Mouse (Mus musculus): Measurements from ENCODE around the gene Bcas3. TPM values are rescaled to one million over a fixed set of nuclear protein-coding genes. Genes with fewer than 3 reads are reported as not detected.

Gene Bcas3
- polyA plus RNA-seq, 1 experiment from 2014 or later = 28.0 TPM

DNA sequence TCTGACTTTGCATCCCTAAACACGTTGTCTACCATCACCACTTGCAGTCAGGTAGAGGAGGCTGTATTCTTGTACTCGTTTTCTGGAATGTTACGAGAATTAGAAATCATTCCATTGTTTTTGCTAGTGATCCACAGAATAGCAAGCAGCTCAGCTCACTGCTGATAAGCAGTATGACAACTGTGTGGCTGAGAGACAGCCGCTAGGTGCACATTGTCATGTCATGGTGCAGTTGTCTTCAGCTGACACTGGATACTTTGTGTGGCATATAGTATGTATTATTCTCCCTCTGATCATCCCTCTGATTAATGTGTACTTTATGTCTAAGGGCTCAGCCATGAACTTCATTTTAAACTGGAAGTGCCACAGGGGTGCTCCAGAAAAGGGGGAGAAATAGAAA is 190.3 kb downstream of the Bcas3 start:
- 69% methylated on average over 4 of the region's 4 CpGs for WGBS
- H3K9ac ChIP-seq (ENCODE audit: low read depth, low read length) = no peak overlapping the region
- DNase-seq (ENCODE audit: low spot score) = no peak
- H3K27me3 ChIP-seq (replicated peaks; ENCODE audit: control insufficient read depth, insufficient read depth, low read length) = no peaks in the 10 kb centered on the region
- no peak overlapping the region; the same call in 1 of the 2 replicates for H3K27ac ChIP-seq (replicated peaks; ENCODE audit: low read depth, low read length)
- no peaks in the 10 kb centered on the region for H3K36me3 ChIP-seq (ENCODE audit: control insufficient read depth, insufficient read depth, low read length)
- no peak for ATAC-seq (ENCODE audit: low read depth)
- H3K4me1 ChIP-seq (ENCODE audit: control insufficient read depth, insufficient read depth, low read length) = peaks cover 9% of the 10 kb centered on the region
- H3K4me3 ChIP-seq (ENCODE audit: low read depth, low read length) = no peak overlapping the region
- H3K4me2 ChIP-seq (ENCODE audit: low read depth, low read length) = no peak overlapping the region
- no peaks in the 10 kb centered on the region for H3K9me3 ChIP-seq (ENCODE audit: control insufficient read depth, low read length)

DNA sequence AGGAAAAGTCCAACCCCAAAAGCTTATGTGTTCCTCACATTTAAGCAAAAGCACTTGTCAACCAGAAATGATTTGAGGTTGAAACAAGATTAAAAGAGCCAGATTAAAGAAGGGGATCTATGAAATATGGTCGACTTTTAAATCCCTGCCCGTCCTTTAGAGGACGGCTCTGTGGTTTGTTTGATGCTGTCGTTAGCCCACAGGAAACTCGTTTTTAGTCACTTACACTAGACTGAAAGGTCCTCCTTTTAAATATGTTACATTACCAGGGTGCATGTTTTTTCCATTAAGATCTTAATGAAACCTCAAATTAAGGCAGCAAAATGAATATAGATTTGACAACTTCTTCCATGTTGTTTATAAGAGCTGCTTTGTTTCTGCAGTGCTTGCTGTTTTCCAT is 192.6 kb downstream of the Bcas3 start:
- ATAC-seq (ENCODE audit: low read depth) = no peak
- Histone ChIP-seq H3K36me3 (ENCODE audit: control insufficient read depth, insufficient read depth, low read length) (no peaks in the 10 kb centered on the region), H3K4me1 (ENCODE audit: control insufficient read depth, insufficient read depth, low read length) (peaks cover 9% of the 10 kb centered on the region), H3K27ac (replicated peaks; ENCODE audit: low read depth, low read length) (no peak overlapping the region), H3K27me3 (replicated peaks; ENCODE audit: control insufficient read depth, insufficient read depth, low read length) (no peaks in the 10 kb centered on the region), H3K9ac (ENCODE audit: low read depth, low read length) (no peak overlapping the region), H3K9me3 (ENCODE audit: control insufficient read depth, low read length) (no peaks in the 10 kb centered on the region), H3K4me2 (ENCODE audit: low read depth, low read length) (no peak overlapping the region), H3K4me3 (ENCODE audit: low read depth, low read length) (no peak overlapping the region)
- DNase-seq (ENCODE audit: low spot score) = no peak
- 35% methylated on average over 5 of the region's 5 CpGs for WGBS

DNA sequence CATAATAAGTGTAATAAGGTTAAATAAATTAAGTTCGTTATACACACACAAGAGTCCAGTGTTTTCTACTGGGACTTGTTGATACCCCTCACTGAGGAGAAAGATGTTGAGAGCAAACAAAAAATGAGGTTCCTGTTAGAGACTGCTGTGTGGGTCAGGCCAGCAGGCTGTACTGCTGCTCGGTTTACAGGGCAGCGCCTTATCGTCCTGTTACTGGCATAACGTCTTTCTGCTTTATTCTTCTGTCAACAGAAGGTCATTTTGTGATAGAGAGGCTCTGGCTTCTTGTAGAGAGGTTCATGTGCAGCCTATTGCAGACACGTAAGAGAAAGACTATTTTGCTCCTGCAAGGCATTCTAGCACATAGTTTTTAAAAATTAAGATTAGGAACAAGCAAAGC is 195.0 kb downstream of the Bcas3 start:
- WGBS = 59% methylated on average over 6 of the region's 6 CpGs
- Histone ChIP-seq H3K4me3 (ENCODE audit: low read depth, low read length) (no peak overlapping the region), H3K36me3 (ENCODE audit: control insufficient read depth, insufficient read depth, low read length) (no peaks in the 10 kb centered on the region), H3K27ac (replicated peaks; ENCODE audit: low read depth, low read length) (no peak overlapping the region), H3K4me2 (ENCODE audit: low read depth, low read length) (no peak overlapping the region), H3K27me3 (replicated peaks; ENCODE audit: control insufficient read depth, insufficient read depth, low read length) (no peaks in the 10 kb centered on the region), H3K4me1 (ENCODE audit: control insufficient read depth, insufficient read depth, low read length) (no peaks in the 10 kb centered on the region), H3K9ac (ENCODE audit: low read depth, low read length) (no peak overlapping the region), H3K9me3 (ENCODE audit: control insufficient read depth, low read length) (no peaks in the 10 kb centered on the region)
- ATAC-seq (ENCODE audit: low read depth) (no peak), DNase-seq (ENCODE audit: low spot score) (no peak)

DNA sequence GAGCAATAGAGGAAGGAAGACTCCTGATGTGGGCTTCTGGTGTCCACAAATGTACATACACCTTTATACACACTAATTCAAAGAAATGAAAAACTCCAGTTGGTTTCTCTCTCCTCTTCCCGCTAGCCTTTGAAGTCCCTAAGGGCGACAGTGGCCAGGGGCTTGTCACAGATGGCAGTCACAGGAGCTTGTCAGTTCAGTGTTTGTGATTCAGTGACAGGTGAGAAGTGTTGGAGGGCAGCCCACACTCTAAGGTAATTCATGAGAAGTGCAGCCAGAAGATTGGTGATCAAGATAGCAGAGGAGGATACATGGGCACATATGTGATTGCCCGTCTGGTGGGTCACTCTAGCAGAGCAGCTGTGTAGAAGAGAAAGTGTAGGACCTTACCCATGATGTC is 196.7 kb downstream of the Bcas3 start:
- Histone ChIP-seq H3K27ac (replicated peaks; ENCODE audit: low read depth, low read length) (no peak overlapping the region), H3K9ac (ENCODE audit: low read depth, low read length) (no peak overlapping the region), H3K4me1 (ENCODE audit: control insufficient read depth, insufficient read depth, low read length) (no peaks in the 10 kb centered on the region), H3K9me3 (ENCODE audit: control insufficient read depth, low read length) (no peaks in the 10 kb centered on the region), H3K4me3 (ENCODE audit: low read depth, low read length) (no peak overlapping the region), H3K4me2 (ENCODE audit: low read depth, low read length) (no peak overlapping the region), H3K36me3 (ENCODE audit: control insufficient read depth, insufficient read depth, low read length) (no peaks in the 10 kb centered on the region), H3K27me3 (replicated peaks; ENCODE audit: control insufficient read depth, insufficient read depth, low read length) (no peaks in the 10 kb centered on the region)
- ATAC-seq (ENCODE audit: low read depth) = no peak
- WGBS = 74% methylated on average over 3 of the region's 3 CpGs
- no peak for DNase-seq (ENCODE audit: low spot score)

DNA sequence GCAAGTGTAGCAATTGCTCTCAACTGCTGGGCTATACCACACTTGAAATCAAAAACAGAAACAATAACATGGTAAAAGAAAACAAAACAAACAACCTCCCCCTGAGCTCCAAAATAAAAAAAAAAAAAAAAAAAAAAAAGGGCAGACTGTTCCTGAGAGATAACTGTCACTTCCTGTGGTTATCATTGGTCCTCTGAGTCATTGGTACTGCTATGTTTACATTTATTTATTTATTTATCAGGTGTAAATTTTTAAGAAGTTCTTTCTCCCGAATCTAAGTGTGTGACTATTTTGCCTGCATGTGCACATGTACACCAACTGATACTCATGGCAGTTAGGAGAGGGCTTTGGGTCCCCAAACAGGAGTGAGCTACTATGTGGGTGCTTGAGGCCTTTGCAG is 202.1 kb downstream of the Bcas3 start:
- H3K36me3 ChIP-seq (ENCODE audit: control insufficient read depth, insufficient read depth, low read length) = 0 out of 2 replicates have a peak, but pooled peaks cover 3% of the 10 kb centered on the region

DNA sequence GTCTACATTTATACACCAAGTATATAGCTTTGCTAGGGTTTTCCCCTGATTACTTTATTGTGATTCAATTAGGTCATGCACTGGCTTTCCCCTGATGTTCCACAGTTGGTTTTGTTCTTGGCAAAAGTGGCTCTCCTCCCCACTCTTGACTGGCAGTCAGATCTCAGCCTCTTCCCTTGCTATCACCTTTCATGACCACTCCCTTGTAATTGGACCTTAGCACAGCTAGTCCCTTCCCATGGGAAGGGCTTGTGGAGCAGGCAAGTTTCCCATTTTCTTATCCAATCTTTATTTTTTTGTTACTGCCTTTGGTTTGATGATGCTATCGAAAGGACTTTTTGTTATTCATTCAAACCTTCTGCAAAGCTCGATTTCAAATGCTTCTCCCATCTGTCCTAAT is 202.8 kb downstream of the Bcas3 start:
- H3K27me3 ChIP-seq (replicated peaks; ENCODE audit: control insufficient read depth, insufficient read depth, low read length) = no peaks in the 10 kb centered on the region
- no peaks in the 10 kb centered on the region for H3K9me3 ChIP-seq (ENCODE audit: control insufficient read depth, low read length)
- no peak overlapping the region for H3K4me2 ChIP-seq (ENCODE audit: low read depth, low read length)
- no peak overlapping the region for H3K4me3 ChIP-seq (ENCODE audit: low read depth, low read length)
- H3K4me1 ChIP-seq (ENCODE audit: control insufficient read depth, insufficient read depth, low read length) = no peaks in the 10 kb centered on the region
- no peak overlapping the region for H3K9ac ChIP-seq (ENCODE audit: low read depth, low read length)
- ATAC-seq (ENCODE audit: low read depth) (no peak), DNase-seq (ENCODE audit: low spot score) (peak; percentile 41)
- H3K27ac ChIP-seq (replicated peaks; ENCODE audit: low read depth, low read length) = no peak overlapping the region
- 0 out of 2 replicates have a peak, but pooled peaks cover 3% of the 10 kb centered on the region for H3K36me3 ChIP-seq (ENCODE audit: control insufficient read depth, insufficient read depth, low read length)
- 62% methylated on average over 2 of the region's 2 CpGs for WGBS

More for the DNA sequence above, 202.1 kb downstream of the Bcas3 start:
- H3K9ac ChIP-seq (ENCODE audit: low read depth, low read length) = no peak overlapping the region
- 61% methylated on average over 1 of the region's 1 CpGs for WGBS
- no peaks in the 10 kb centered on the region for H3K27me3 ChIP-seq (replicated peaks; ENCODE audit: control insufficient read depth, insufficient read depth, low read length)
- DNase-seq (ENCODE audit: low spot score) (no peak), ATAC-seq (ENCODE audit: low read depth) (no peak)
- no peak overlapping the region for H3K4me2 ChIP-seq (ENCODE audit: low read depth, low read length)
- H3K9me3 ChIP-seq (ENCODE audit: control insufficient read depth, low read length) = no peaks in the 10 kb centered on the region
- H3K4me1 ChIP-seq (ENCODE audit: control insufficient read depth, insufficient read depth, low read length) = no peaks in the 10 kb centered on the region
- H3K27ac ChIP-seq (replicated peaks; ENCODE audit: low read depth, low read length) = no peak overlapping the region
- H3K4me3 ChIP-seq (ENCODE audit: low read depth, low read length) = no peak overlapping the region

DNA sequence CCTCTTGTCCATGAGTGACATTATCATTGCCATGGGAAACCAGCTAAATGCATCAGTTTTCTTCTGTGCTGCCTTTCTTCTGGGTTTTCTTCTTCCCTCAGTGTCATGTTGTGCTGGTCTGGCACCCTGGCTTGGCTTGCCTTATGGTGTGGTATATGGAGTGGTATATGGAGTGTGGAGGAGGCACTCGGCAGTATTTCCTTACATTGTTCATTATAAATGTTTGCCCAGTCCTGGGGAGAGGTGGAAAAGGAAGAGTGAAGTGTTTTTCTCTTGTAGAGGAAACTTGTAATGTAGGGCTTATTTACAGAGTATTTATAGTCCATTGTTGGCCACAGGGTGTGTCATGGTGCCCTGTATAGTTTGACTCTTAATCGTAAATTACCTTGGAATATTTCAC is 212.1 kb downstream of the Bcas3 start:
- no peak overlapping the region for H3K27ac ChIP-seq (replicated peaks; ENCODE audit: low read depth, low read length)
- no peak overlapping the region for H3K4me3 ChIP-seq (ENCODE audit: low read depth, low read length)
- H3K4me1 ChIP-seq (ENCODE audit: control insufficient read depth, insufficient read depth, low read length) = no peaks in the 10 kb centered on the region
- no peaks in the 10 kb centered on the region for H3K27me3 ChIP-seq (replicated peaks; ENCODE audit: control insufficient read depth, insufficient read depth, low read length)
- no peak for ATAC-seq (ENCODE audit: low read depth)
- H3K9me3 ChIP-seq (ENCODE audit: control insufficient read depth, low read length) = no peaks in the 10 kb centered on the region
- no peak for DNase-seq (ENCODE audit: low spot score)
- H3K4me2 ChIP-seq (ENCODE audit: low read depth, low read length) = no peak overlapping the region
- no peaks in the 10 kb centered on the region for H3K36me3 ChIP-seq (ENCODE audit: control insufficient read depth, insufficient read depth, low read length)
- H3K9ac ChIP-seq (ENCODE audit: low read depth, low read length) = no peak overlapping the region
- WGBS = 71% methylated on average over 2 of the region's 2 CpGs

DNA sequence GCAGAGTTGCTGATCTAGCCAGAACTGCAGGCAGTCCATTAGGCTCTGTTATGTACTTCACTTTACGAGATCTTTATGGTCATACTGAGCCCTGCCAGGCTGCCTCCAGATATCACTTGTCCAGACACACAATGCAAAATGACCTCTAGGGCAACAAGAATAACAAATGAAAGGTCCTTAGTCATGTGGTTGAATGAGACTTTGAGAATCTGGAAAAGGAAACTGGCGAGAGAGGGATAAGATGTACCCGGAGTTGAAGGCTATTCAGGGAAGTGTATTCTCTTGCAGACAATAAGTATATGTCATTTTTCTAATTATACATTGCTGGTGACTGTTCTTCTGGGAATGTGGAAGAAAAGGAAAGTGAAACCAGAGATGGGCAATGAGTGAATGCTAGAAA is 218.1 kb downstream of the Bcas3 start:
- Histone ChIP-seq H3K4me3 (ENCODE audit: low read depth, low read length) (no peak overlapping the region), H3K36me3 (ENCODE audit: control insufficient read depth, insufficient read depth, low read length) (no peaks in the 10 kb centered on the region), H3K4me2 (ENCODE audit: low read depth, low read length) (no peak overlapping the region), H3K9ac (ENCODE audit: low read depth, low read length) (no peak overlapping the region), H3K27me3 (replicated peaks; ENCODE audit: control insufficient read depth, insufficient read depth, low read length) (no peaks in the 10 kb centered on the region), H3K27ac (replicated peaks; ENCODE audit: low read depth, low read length) (no peak overlapping the region), H3K9me3 (ENCODE audit: control insufficient read depth, low read length) (no peaks in the 10 kb centered on the region), H3K4me1 (ENCODE audit: control insufficient read depth, insufficient read depth, low read length) (0 out of 2 replicates have a peak, but pooled peaks cover 9% of the 10 kb centered on the region)
- DNase-seq (ENCODE audit: low spot score) = no peak
- no peak for ATAC-seq (ENCODE audit: low read depth)
- WGBS = 80% methylated on average over 3 of the region's 3 CpGs

DNA sequence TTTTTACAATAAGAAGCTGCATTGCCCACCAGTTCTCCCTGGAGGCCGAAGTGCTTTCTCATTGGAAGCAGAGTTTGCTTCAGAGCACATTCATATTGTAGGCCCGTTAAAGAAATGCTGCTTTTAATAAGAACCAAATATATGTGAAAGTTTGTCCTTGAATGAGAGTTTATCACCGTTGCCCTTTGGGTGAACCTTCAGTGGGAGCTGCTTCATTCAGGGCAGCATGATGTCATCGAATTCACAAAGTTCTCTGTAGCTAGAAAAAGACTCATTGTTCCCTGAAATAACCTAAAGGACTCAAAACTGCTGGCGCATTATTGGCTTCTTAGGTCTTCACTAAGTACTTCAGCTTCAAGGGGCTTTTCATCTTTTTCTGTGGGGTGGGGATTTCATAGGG is 219.0 kb downstream of the Bcas3 start:
- WGBS = 44% methylated on average over 5 of the region's 5 CpGs
- H3K27ac ChIP-seq (replicated peaks; ENCODE audit: low read depth, low read length) = no peak overlapping the region
- DNase-seq (ENCODE audit: low spot score) = peak; percentile 65

More for the DNA sequence above, 219.0 kb downstream of the Bcas3 start:
- ATAC-seq (ENCODE audit: low read depth) = no peak
- no peak overlapping the region for H3K9ac ChIP-seq (ENCODE audit: low read depth, low read length)
- H3K27me3 ChIP-seq (replicated peaks; ENCODE audit: control insufficient read depth, insufficient read depth, low read length) = no peaks in the 10 kb centered on the region
- 0 out of 2 replicates have a peak, but pooled peaks cover 9% of the 10 kb centered on the region for H3K4me1 ChIP-seq (ENCODE audit: control insufficient read depth, insufficient read depth, low read length)
- H3K36me3 ChIP-seq (ENCODE audit: control insufficient read depth, insufficient read depth, low read length) = no peaks in the 10 kb centered on the region
- H3K4me3 ChIP-seq (ENCODE audit: low read depth, low read length) = no peak overlapping the region
- no peaks in the 10 kb centered on the region for H3K9me3 ChIP-seq (ENCODE audit: control insufficient read depth, low read length)
- H3K4me2 ChIP-seq (ENCODE audit: low read depth, low read length) = no peak overlapping the region
